Mouse (Mus musculus) layer of hippocampus, postnatal 14 days (tissue): ENCODE results near the gene Map3k7cl. TPM values are rescaled to one million over a fixed set of nuclear protein-coding genes. Genes with fewer than 3 reads are reported as not detected.

Experiments
- DNase-seq, 2 experiments: peaks; one replicate each; pipeline ENCODE4 v3.0.0; 2021 to 2022; ENCODE audit warnings: low spot score in 2 of 2, mixed read lengths in 1 of 2
- long read RNA-seq, 2 experiments: library from polyadenylated mRNA; stranded (forward); transcript quantifications; one replicate each; pipeline ENCODE4 v2.0.0; 2021
- total RNA-seq, 2 experiments: library from RNA; stranded (reverse); gene quantifications; 2 replicates each; pipeline ENCODE4 v1.2.3; 2021

Map3k7cl gene
- total RNA-seq = under 1 TPM; 0.71 to 0.91 TPM
- long read RNA-seq, experiment 1 = 0 reads
- long read RNA-seq, experiment 2 = 0 reads

DNA sequence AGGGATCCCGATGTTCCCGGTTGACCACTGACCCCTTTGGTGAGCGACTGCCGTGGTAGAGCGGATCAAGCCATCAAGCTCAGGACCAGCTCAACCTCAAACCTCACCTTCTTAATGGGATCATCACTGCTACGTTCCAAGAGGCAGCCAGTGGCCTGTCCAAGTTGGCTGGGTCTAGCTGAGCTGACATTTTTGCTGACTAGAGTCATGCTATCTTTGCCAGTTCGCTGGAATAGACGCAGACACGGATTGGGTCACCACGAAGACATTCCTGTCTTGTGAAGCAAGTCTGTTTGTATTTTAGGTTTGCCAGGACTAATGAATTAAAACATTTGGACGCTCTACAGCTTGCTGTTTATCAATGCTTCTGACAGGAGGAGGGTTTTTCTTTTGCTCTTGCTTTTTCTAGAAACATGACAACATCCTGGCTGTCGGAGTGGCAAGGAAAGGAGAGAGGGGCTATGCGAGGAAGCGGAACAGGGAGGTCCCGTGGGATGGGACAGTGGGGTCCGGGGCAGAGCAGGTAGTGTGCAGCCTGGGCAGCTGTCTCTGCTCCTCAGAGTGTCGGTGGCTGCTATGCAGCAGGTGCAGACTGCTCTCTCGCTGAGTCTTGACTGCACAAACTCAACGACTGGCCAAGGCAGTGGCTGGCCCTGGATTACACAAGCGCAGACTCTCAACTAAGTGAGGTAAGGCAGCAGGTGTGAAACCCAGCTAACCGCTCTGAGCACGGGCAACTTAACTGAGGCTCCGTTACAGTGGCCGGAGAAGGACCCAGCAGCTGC, at the start of gene Map3k7cl:
TSS of gene Map3k7cl (plus strand) at position 424 of the 785 bp plus-strand sequence.
- no peak for DNase-seq

DNA sequence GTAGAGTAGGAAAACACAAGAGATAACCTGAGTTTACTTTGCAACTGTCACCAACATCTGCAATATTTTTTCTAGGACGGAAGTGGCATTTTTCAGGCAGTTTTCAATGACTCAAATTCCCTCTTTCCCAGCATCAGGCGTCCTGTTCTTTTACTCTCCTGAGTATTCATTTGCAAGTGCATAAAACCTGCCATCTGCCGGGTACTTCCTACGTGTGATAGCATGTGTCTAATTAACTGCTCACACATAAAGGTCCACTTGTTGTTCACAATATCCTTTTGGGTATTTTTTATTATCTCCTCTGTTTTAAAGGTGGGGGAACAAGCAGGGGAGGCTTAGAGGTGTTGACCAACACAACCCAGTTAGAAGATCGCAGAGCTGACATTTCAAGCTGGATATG, 41.4 kb upstream of the Map3k7cl start:
- no peak for DNase-seq

DNA sequence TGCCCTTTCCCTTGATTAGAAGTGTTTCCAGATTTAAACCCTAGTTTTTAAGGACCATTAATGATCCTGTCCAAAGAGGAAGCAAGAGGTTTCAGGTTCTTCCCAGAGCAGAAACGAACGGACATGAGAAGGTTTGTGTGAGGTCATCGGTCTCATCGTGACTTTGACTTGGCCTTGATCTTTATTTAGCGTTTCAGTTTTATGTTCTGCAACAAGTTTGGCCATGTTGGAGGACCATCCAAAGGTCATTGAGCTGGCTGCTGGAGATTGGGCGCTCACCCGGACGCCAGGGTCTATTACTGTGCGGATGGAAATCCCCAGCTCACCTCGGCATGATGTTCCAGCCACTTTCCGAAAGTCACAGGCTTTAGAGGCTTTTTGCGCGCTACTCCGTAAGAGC, 40.8 kb upstream of the Map3k7cl start:
- DNase-seq = no peak

DNA sequence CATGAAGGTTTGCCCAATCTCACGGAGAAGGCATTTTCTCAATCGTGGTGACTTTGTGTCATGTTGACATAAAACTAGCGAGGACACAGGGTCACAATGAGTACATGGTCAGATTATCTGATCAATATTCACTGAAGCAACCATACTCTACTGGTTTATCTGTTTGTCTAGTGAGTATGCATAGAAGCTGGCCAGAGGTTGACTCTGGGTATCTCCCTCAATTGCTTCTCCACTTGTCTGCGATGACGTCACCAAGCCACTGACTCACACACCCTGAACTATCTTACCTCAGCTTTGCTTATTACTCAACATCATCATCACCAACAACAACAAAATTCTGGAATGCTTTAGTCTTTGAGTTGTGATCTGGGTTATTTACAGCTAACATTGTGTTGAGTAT, 28.9 kb upstream of the Map3k7cl start:
- DNase-seq = no peak

DNA sequence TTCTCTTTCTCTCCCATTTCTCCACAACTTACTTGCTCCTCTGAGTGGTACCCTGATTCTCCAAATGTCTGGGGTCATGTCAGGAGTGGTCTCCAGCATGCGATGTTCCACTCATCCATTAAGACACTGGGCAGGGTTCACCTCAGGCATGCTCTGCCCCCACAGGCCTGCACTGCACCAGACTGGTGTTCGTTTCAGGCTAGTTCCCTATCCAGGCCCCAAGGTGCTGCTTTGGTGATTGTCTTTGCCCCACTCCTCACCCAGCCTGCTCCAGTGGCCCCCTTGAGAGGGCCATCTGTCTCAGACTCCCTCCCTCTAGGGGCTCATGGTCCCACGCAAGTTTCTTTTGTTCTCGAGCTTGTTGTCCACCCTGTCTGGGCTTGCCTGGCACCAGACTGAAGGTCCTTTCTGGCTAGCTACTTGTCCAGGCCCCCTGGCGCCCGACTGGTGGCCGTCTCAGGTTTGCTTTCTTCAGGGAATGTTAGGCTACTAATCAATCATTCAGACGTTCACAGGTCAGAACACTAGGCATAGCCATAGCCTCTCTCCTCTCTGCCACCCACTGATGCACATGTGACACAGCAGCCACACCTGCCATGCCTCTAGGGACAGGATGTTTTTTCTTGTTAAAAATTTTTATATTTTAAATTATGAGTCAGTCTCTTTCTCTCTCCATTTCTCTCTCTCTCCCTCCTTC, 25.4 kb upstream of the Map3k7cl start:
- DNase-seq = no peak

DNA sequence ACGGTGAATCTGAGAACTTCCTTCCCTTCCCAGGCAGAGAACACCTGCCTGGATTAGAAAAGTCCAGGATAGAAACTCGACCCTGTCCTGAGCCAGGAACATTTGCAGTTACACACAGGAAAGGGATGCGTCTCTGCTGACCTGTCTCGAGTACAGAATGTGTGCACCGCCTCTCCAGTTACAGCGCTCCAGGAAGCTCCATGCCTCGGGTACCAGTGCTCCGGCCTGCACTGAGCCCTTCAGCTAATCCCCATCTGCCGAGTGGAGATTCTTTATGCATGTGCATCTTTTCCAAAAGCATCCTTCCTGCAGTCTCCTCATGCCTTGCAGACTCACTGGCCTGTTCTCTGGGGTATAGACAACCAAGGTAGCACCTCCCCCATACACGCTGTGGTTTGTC, 24.4 kb upstream of the Map3k7cl start:
- DNase-seq = no peak

DNA sequence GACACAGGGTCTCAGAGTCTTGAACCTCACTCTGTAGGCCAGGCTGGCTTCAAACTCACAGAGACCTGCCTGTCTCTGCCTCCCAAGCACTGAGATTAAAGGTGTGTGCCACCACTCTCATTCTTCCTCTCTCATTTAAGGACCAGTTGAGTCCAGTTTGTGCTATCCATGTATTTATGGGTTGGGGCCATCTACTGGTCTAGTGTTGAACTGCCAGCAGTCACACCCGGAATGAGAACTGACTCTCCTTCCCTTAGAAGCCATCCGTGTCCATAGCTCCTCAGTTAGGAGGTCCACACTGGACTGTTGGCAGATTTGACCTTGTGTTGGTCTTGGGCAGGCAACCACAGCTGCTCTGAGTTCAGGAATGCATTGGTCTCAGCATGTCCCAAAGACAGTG, 4.8 kb upstream of the Map3k7cl start:
- DNase-seq = no peak

DNA sequence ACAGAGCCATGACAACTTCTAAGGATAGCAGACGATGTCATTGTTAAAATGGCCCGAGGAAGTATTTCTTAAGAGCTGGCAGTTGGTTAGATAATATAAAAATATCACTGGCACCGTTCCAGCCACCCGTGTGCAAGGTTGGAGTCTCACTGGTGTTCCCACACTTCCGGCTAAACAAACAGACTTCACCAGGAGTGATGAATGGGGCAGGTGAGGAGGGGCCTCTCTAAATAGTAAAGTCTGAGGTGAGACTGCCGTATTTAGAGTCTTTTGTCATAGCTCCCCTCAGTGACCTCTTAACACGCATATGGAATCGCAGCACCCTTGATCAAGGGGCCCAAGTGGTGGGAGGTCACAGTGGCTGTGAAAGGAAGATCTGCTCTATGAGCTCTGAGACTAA, 3.2 kb downstream of the Map3k7cl start:
- DNase-seq = no peak

DNA sequence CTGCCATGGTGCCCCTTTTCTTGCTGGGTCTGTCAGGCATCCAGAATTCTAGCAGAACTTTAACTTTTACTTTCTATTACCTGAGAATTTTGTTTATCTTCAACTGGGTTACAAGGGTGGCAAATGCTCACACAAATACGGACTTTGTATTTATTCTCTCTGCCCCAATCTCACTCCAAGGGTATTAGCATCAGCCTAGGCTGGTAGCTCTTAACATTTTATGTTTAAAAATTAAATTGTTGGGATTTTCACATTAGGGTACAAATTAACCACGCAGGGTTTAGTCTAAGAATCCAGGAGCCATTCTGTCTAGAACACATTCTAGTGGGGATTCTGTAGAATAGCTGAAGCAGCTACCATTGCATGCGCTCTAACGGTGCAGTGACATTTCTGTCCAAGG, 8.4 kb downstream of the Map3k7cl start:
- no peak for DNase-seq

DNA sequence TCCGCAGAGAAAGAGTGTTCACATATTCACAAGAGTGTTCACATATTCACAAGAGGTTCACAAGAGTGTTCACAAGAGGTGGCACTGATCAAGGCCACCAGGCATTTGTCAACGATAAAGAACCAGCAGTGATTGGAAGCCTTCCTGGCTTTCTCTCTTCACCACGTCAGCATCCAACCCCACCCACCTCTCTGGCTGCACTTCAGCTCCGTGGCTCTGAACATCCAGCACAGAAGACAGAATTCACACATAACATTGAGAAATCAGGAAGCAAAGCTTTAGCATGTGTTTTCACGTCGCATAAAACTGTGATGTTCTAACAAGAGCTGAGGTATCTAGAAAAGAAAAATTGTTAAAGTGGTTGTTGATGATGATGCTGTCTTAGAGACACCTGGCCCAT, 10.4 kb downstream of the Map3k7cl start:
- DNase-seq = no peak

DNA sequence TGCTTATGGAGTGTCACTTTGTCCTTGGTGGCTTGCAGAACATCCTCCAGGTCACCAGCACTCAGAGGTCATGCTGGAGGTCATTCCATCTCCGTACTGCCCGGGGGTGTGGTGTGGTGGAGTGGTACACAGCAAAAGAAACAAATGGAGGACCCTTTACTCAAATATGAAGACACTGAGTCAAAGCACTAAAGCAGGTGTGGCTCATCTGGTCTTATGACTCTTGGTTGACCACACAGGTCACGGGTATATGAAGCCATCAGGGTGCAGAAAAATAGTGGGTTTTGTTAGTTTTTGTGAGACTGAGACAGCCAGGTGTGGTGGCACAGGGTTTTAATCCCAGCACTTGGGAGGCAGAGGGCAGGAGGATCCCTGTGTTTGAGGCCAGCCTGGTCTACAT, 11.4 kb downstream of the Map3k7cl start:
- no peak for DNase-seq

DNA sequence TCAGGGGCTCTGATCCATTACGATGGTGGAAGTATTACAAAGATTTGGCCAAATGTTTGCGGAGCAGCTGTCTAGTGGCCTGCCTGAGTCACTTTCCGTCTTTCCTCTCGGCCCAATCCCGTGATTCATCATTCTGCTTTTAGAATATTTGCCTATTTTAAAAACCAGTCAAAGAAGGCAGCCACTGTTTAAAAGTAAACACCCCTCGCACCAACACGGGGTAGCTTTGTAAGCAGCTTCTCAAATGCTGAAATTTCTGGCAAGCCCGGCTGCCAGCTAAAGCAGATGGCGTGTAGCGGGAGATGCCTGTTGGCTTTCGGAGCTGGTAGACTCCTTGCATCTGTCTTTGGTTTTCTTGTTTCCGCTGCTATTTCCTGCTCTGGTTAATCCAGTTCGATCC, 14.4 kb downstream of the Map3k7cl start:
- peak; percentile 64 to 81 for DNase-seq

DNA sequence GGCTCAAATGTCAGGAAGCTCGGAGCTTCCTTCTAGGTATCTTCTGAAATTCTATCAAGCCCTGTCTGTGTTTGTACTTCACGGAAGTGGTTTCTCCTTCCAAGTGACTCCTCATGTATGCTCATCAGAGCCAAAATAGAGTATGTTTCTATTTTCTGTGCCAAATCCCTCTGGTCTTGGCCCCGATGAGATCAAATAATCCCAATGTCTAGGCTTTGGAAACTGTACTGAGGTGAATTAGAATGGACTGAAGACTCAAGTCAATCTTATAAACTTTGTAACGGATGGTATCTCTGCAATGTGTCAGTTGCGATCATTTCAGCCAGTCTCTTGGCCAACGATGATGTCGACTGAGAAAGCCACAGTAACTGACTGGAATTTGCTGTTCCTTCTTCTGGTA, 15.1 kb downstream of the Map3k7cl start:
- DNase-seq = no peak

DNA sequence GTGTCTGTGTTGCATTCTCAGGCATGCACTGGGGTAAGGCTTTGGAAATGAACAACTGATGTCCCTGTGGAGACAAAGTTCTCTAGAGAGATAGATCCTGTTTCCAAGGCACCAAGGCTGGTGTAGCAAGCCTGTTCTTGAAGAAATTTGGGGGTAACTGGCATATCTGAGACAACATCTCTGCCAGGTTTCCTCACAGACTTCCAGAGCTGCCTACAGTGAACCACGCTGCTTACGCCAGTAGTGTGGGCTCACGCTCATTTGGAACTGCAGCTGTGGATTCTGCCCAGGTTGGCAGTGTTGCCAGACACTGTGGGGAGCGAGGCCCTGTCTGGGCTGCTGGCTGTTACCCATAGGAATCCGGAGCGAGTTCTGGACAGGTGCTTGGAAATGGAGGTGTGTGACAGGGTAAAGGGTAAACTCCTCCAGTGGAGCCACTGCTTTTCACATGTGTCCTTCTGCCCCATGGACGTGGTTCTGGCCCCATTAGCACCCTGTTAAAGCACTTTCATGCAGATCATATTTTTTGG, 16.5 kb downstream of the Map3k7cl start:
- no peak for DNase-seq

DNA sequence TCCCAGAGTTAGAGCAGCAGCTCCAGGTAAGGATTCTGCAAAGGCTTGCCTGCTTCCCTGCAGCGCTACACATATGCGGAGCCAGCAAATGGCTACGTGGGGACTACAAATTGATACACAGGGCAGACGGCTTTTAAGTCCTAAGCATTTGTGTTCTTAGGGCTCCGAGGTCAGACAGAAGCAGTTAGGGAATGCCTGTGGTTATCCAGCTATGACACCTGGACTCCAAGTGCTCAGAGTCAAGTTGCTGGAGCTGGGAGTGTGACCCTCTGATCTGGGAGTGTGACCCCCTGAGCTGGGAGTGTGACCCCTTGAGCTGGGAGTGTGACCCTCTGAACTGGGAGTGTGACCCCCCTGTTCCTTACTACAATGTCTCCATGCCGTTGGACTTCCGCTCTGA, 17.2 kb downstream of the Map3k7cl start:
- no peak for DNase-seq

DNA sequence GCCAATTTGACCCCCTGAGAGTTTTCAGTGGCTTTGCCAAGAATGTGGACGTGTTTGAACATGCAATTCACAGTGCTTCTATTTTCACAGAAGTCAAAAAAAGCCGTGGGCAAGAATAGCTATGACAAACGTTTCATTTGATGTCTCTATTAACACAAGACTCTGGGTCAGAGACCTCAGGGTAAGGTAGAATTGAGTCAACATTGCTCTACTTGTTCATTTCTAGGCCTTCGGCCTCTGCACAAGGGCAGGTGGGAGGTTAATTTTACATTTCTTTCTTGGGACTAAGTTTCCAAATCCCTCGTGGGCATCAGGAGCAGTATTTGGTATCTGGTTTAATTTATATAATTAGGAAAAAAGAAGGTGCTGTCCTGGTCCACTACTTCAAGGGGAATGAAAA, 20.3 kb downstream of the Map3k7cl start:
- DNase-seq = no peak

DNA sequence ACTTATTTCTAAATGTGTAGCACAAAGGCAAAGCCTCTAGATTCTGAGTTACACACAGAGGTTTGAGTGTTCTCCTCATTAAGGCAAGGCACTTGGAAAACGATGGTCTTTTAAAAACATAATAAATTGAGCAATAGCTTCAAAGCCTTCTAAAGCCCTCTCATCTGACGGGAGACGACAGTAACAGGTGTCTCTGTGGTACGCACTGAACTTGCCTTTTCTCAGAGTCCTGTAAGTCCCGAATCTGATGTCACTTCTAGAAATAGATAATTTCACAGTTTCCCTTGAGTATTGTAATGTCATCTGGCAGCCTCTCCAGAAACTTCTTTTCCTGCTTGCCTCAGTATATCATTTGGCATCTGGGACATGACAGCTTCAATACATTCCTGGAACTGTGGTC, 21.0 kb downstream of the Map3k7cl start:
- no peak for DNase-seq

DNA sequence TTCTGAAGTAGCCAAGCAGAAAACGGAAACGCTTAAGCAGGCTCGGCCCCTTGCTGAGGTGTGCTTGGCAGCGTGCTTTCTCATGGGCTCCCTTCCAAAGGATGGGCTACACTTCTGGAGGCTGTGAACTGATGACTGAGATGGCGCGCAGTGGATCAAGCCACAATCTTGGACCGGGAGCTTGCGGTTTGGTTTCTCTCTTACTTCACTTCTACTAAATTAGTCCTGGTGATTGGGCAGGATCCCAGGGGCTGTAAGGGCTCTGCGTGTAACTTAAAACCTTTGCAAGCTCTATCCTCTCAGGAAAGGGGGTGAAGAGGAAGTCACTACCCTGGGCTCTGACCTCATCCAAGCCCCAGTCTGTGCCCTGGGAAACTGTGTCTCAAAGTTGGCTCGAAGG, 22.5 kb downstream of the Map3k7cl start:
- DNase-seq = no peak

DNA sequence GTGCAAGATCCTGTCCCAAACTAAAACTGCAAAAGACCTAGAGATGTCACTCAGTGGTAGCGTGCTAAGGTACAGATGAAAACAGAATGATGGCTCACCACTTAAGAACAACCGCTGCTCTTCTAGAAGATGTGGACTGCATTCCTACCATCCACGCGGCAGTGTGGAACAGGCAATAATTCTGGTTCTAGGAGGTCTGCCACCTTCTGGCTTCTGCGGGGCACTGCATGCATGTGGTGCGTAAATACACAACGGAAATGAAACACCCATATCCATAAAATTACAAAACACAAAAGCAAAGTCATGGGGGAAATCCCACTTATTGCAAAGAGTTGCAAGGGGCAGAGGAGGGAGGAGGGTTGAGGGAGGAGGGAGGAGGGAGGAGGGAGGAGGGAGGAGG, 25.8 kb downstream of the Map3k7cl start:
- no peak for DNase-seq

DNA sequence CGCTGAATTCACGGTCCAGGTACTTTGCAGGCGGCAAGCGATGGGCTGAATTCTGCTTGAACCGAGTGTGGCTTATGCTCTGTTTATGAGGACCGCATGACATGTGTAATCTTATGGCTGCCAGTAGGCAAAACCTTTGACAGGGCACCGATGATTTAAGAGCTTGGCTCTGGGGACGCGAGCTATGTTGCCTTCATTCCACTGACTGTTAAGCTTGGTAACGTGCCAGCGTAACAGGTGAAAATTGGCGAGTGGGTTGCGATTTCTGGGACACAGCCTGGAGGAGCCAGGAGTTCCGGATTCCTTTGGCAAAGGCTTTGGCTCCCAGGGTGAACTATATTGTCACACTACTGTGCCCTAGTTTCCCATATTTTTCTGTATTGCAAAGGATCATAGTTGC, 26.3 kb downstream of the Map3k7cl start:
- DNase-seq = no peak

DNA sequence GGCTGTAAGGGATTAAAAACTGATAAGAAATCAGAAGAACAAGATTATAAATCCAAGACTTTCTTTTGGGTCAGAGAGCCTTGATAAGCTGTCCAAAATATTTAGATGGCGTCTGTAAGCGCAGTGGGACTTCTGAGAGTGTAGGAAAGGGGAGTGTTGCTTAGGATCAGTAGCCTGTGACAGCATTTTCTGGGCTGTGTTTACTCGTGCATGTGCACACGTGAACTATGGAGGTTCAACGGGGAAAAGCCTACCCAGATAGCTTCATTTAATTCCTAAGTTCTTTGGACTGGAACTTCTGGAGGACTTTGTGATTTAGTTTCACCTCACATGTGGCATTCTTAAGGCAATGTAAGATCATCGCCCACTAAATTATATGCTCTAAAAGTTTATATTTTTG, 29.6 kb downstream of the Map3k7cl start:
- no peak for DNase-seq

DNA sequence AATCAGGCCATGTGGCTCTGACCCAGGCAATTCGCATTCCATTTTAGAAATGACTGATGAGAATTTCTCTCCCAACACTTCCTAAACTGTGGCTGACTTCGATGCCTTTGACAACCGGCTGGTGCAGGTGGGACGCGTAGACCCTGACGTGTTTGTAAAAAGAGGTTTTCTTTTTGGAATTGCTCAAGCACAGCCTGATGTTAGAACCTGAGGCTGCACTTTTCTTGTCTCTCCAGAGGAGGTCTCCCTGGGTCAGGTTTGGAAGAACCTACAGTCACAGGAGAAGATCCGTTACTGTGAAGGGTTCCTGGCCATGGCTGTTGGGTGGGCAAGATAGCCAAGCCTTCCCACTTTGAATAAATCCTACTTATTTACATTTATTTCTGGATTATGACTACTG, 31.5 kb downstream of the Map3k7cl start:
- DNase-seq = no peak
